Mouse (Mus musculus) midbrain, postnatal 0 days (tissue): ENCODE data around the gene Ly6g6f. TPM values are rescaled to one million over a fixed set of nuclear protein-coding genes. Genes with fewer than 3 reads are reported as not detected.
A peak's percentile ranks its signal among the peaks of the same experiment; 100 is the strongest.

Experiments
- ATAC-seq: fragments of 200-750 bp; cut with Nextera tagmentation; 2 replicates; pipeline ENCODE4 v1.8.0; 2017; ENCODE audit warnings: moderate number of reproducible peaks, mild to moderate bottlenecking, moderate TSS enrichment, moderate library complexity; ENCODE audit not compliant: low FRiP score
- DNase-seq: peaks from one replicate; pipeline ENCODE4 v3.0.0-alpha.2; 2015; ENCODE audit warnings: low spot score
- H3K27ac ChIP-seq: fragments of 300-500 bp; sonication (generic); 2 replicates; pipeline ENCODE4 v1.5.1; 2014; ENCODE audit warnings: low read depth, mild to moderate bottlenecking, low read length, mixed read lengths
- H3K27me3 ChIP-seq: fragments of 300-500 bp; sonication (generic); 2 replicates; pipeline ENCODE4 v1.6.1; 2014; ENCODE audit warnings: low read length, control low read depth, mixed read lengths; ENCODE audit not compliant: insufficient read depth
- H3K36me3 ChIP-seq: fragments of 300-500 bp; sonication (generic); 2 replicates; pipeline ENCODE4 v1.6.1; 2014; ENCODE audit warnings: low read length, control low read depth, mixed read lengths; ENCODE audit not compliant: insufficient read depth
- H3K4me1 ChIP-seq: fragments of 300-500 bp; sonication (generic); 2 replicates; pipeline ENCODE4 v1.6.1; 2014; ENCODE audit warnings: mild to moderate bottlenecking, control low read depth, antibody characterized with exemption, low read length, mixed read lengths; ENCODE audit not compliant: insufficient read depth
- H3K4me2 ChIP-seq: fragments of 300-500 bp; sonication (generic); 2 replicates; pipeline ENCODE4 v1.6.1; 2014; ENCODE audit warnings: low read depth, mild to moderate bottlenecking, low read length, mixed read lengths; ENCODE audit not compliant: poor library complexity, severe bottlenecking
- H3K4me3 ChIP-seq: fragments of 300-500 bp; sonication (generic); 2 replicates; pipeline ENCODE4 v1.5.1; 2014; ENCODE audit warnings: low read depth, mild to moderate bottlenecking, low read length, moderate library complexity
- H3K9ac ChIP-seq: fragments of 300-500 bp; sonication (generic); replicated peaks from 2 replicates; pipeline ENCODE4 v1.6.1; 2014; ENCODE audit warnings: mild to moderate bottlenecking, low read length, moderate library complexity, mixed read lengths; ENCODE audit not compliant: poor library complexity, severe bottlenecking
- H3K9me3 ChIP-seq: fragments of 300-500 bp; sonication (generic); 2 replicates; pipeline ENCODE4 v1.6.1; 2016; ENCODE audit warnings: low read length, control low read depth
- CTCF ChIP-seq: IDR thresholded peaks from 2 replicates; pipeline ENCODE4 v1.5.1; 2016; ENCODE audit warnings: antibody characterized with exemption, mild to moderate bottlenecking
- WGBS: fragments of 180-500 bp; shearing (Covaris S2); extraction: QIAGEN DNeasy Blood & Tissue Kit; methylation state at CpG from one replicate; pipeline ENCODE4 v1.1.7; 2014; 5-methylcytosine and 5-hydroxymethylcytosine counted together
- polyA plus RNA-seq: library from polyadenylated mRNA; unstranded; fragments of >200 nt; fragmentation: Nextera tagmentation; extraction: Ambion mirVana; gene quantifications from 2 replicates; pipeline ENCODE4 v1.2.1, GENCODE M21; 2015
- total RNA-seq: library from RNA; depleted of rRNA; stranded (reverse); fragments of >200 nt; gene quantifications from 2 replicates; pipeline ENCODE4 v1.2.3, GENCODE M21; 2014

The Ly6g6f gene
- total and polyA plus RNA-seq, 2 experiments from 2014 or later: not detected

GRCm38 (mm10) chr17:35060737-35061297, 24.6 kb downstream of the Ly6g6f start:
- no peak for ATAC-seq
- Histone ChIP-seq H3K9ac (no peak overlapping the region), H3K27me3 (peaks cover 20% of the 10 kb centered on the region; the same call in 1 of the 2 replicates), H3K4me3 (0 out of 2 replicates have a peak overlapping the region, but pooled peaks have one; percentile 72), H3K4me2 (peak overlapping the region; percentile 79), H3K27ac (no peak overlapping the region), H3K36me3 (peaks cover 6% of the 10 kb centered on the region; the same call in 1 of the 2 replicates), H3K4me1 (peaks cover 4% of the 10 kb centered on the region), H3K9me3 (no peaks in the 10 kb centered on the region)
- 67% methylated on average over 22 of the region's 22 CpGs for WGBS
- DNase-seq: no peak
- no peak for TF ChIP-seq CTCF

GRCm38 (mm10) chr17:35060071-35060470, 25.3 kb downstream of the Ly6g6f start:
- H3K4me2 ChIP-seq: peak overlapping the region; percentile 79
- peaks cover 13% of the 10 kb centered on the region; the same call in 1 of the 2 replicates for H3K27me3 ChIP-seq
- DNase-seq (no peak), ATAC-seq (no peak)
- peaks cover 4% of the 10 kb centered on the region for H3K4me1 ChIP-seq
- whole genome bisulfite sequencing: 16% methylated on average over 14 of the region's 14 CpGs
- no peak for TF ChIP-seq CTCF
- H3K27ac ChIP-seq: peak overlapping the region; percentile 3; the same call in 1 of the 2 replicates
- H3K4me3 ChIP-seq: peak overlapping the region; percentile 72
- peaks cover 6% of the 10 kb centered on the region; the same call in 1 of the 2 replicates for H3K36me3 ChIP-seq
- H3K9ac ChIP-seq: peak overlapping the region; percentile 76
- no peaks in the 10 kb centered on the region for H3K9me3 ChIP-seq

GRCm38 (mm10) chr17:35058911-35059892, 26.2 kb downstream of the Ly6g6f start, which contains the start of gene Ddah2:
TSS of gene Ddah2 (plus strand) at chr17:35059035.
- peak within 1 kb of the TSS; percentile 82 for H3K27ac ChIP-seq
- H3K4me1 ChIP-seq: peaks cover 4% of the 10 kb centered on the region; the same call in 1 of the 2 replicates
- no peaks in the 10 kb centered on the region for H3K9me3 ChIP-seq
- H3K27me3 ChIP-seq: peaks cover 8% of the 10 kb centered on the region; the same call in 1 of the 2 replicates
- DNase-seq (peak; percentile 96), ATAC-seq (peak; percentile 89)
- peak within 1 kb of the TSS; percentile 72 for H3K4me3 ChIP-seq
- peak; percentile 81 for TF ChIP-seq CTCF
- under 1% methylated on average over 57 of the region's 57 CpGs for WGBS
- peaks cover 6% of the 10 kb centered on the region; the same call in 1 of the 2 replicates for H3K36me3 ChIP-seq
- H3K9ac ChIP-seq: peak within 1 kb of the TSS; percentile 76
- peak within 1 kb of the TSS; percentile 79 for H3K4me2 ChIP-seq

GRCm38 (mm10) chr17:35058316-35058715, 27.1 kb downstream of the Ly6g6f start:
- WGBS: 68% methylated on average over 9 of the region's 9 CpGs
- H3K27me3 ChIP-seq: 0 out of 2 replicates have a peak, but pooled peaks cover under 1% of the 10 kb centered on the region
- peak overlapping the region; percentile 76; the same call in 1 of the 2 replicates for H3K9ac ChIP-seq
- no peak for ATAC-seq
- H3K4me3 ChIP-seq: peak overlapping the region; percentile 72
- TF ChIP-seq CTCF: no peak
- H3K9me3 ChIP-seq: no peaks in the 10 kb centered on the region
- H3K4me1 ChIP-seq: peaks cover 4% of the 10 kb centered on the region; the same call in 1 of the 2 replicates
- no peak for DNase-seq
- H3K27ac ChIP-seq: peak overlapping the region; percentile 26; the same call in 1 of the 2 replicates
- H3K36me3 ChIP-seq: peaks cover 6% of the 10 kb centered on the region; the same call in 1 of the 2 replicates
- peak overlapping the region; percentile 79 for H3K4me2 ChIP-seq

- H3K36me3 ChIP-seq: peaks cover 6% of the 10 kb centered on the region; the same call in 1 of the 2 replicates
- WGBS: 86% methylated on average over 3 of the region's 3 CpGs
- ATAC-seq (no peak), DNase-seq (no peak)
- peaks cover 4% of the 10 kb centered on the region; the same call in 1 of the 2 replicates for H3K4me1 ChIP-seq
- H3K27ac ChIP-seq: no peak overlapping the region
- H3K27me3 ChIP-seq: no peaks in the 10 kb centered on the region
- no peaks in the 10 kb centered on the region for H3K9me3 ChIP-seq
- H3K4me2 ChIP-seq: no peak overlapping the region
- TF ChIP-seq CTCF: no peak
- no peak overlapping the region for H3K4me3 ChIP-seq
- no peak overlapping the region for H3K9ac ChIP-seq
Observed at GRCm38 (mm10) chr17:35057090-35057489, 28.3 kb downstream of the Ly6g6f start.
